Mouse (Mus musculus): ENCODE measurements around the gene Nxf3. TPM values are rescaled to one million over a fixed set of nuclear protein-coding genes. Genes with fewer than 3 reads are reported as not detected.

The Nxf3 gene
- total RNA-seq, 2 experiments from 2014 or later = not detected

Other genes starting within 250 kb of the Nxf3 start
- not detected in 2 replicates for gene Gprasp2, start 246.2 kb downstream of the Nxf3 start, total RNA-seq (2015)
- gene Gprasp2, start 246.2 kb downstream of the Nxf3 start, total RNA-seq (2017) = 0.07 TPM in 1 of 2 replicates, not detected in the other
- gene Arxes2, start 91.4 kb downstream of the Nxf3 start, total RNA-seq (2015) = not detected in 2 replicates
- not detected in 2 replicates for gene Arxes2, start 91.4 kb downstream of the Nxf3 start, total RNA-seq (2017)
- gene Arxes1, start 51.9 kb downstream of the Nxf3 start, total RNA-seq (2015) = 0.16 TPM in 1 of 2 replicates, not detected in the other
- not detected in 2 replicates for gene Arxes1, start 51.9 kb downstream of the Nxf3 start, total RNA-seq (2017)
- gene Bex2, start 17.0 kb downstream of the Nxf3 start, total RNA-seq (2015) = not detected in 2 replicates
- gene Bex2, start 17.0 kb downstream of the Nxf3 start, total RNA-seq (2017) = 0.65 TPM in 1 of 2 replicates, not detected in the other
- gene Bex4, start 53.7 kb upstream of the Nxf3 start, total RNA-seq (2015) = 0.58 and 0.62 TPM in 2 replicates
- gene Bex4, start 53.7 kb upstream of the Nxf3 start, total RNA-seq (2017) = 2.0 and 2.1 TPM in 2 replicates
- 20.6 and 26.5 TPM in 2 replicates for gene Tceal8, start 87.1 kb upstream of the Nxf3 start, total RNA-seq (2015)
- 34.4 and 39.0 TPM in 2 replicates for gene Tceal8, start 87.1 kb upstream of the Nxf3 start, total RNA-seq (2017)
- gene Tceal5, start 118.6 kb upstream of the Nxf3 start, total RNA-seq (2015) = not detected in 2 replicates
- not detected in 2 replicates for gene Tceal5, start 118.6 kb upstream of the Nxf3 start, total RNA-seq (2017)
- not detected in 2 replicates for gene Tceal7, start 129.5 kb upstream of the Nxf3 start, total RNA-seq (2015)
- not detected in 2 replicates for gene Tceal7, start 129.5 kb upstream of the Nxf3 start, total RNA-seq (2017)
- gene Bex1, start 130.3 kb upstream of the Nxf3 start, total RNA-seq (2015) = not detected in 2 replicates
- not detected in 2 replicates for gene Bex1, start 130.3 kb upstream of the Nxf3 start, total RNA-seq (2017)
- gene Tceal9, start 159.8 kb upstream of the Nxf3 start, total RNA-seq (2015) = 75.3 and 100 TPM in 2 replicates
- 127 and 154 TPM in 2 replicates for gene Tceal9, start 159.8 kb upstream of the Nxf3 start, total RNA-seq (2017)
- 55.7 and 64.5 TPM in 2 replicates for gene Bex3, start 185.0 kb upstream of the Nxf3 start, total RNA-seq (2015)
- 38.5 and 38.8 TPM in 2 replicates for gene Bex3, start 185.0 kb upstream of the Nxf3 start, total RNA-seq (2017)